ENCODE assay signal across 9 mouse cellular contexts in the genomic region with DNA sequence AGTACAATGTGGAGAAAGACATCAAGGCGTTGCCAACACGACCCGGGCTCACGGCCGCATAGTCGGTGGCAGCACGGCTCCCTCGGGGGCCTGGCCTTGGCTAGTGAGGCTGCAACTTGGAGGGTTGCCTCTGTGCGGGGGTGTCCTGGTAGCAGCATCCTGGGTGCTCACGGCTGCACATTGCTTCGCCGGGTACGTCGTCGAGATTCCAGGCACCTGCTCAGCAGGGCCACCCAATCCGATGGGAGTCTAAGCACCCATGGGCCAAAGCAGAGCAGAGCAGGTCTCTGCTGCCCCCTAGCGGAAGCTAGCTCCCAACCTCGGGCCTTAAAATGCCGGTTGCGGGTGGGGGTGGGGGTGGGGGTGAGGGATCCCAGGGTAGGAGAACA. TPM values are rescaled to one million over a fixed set of nuclear protein-coding genes. Genes with fewer than 3 reads are reported as not detected.
DNase-seq lines count a peak whose midpoint lies in the region; ATAC-seq and TF ChIP-seq lines count a peak whose summit lies in the region.
"Had no signal": no experiment of that assay in that cellular context is flagged by ENCODE, and none has a peak within 500 bp of the region (broad histone marks: within the 10 kb centered on the region; RNA-seq: fewer than 3 reads in every experiment).

No protein-coding gene starts in this region.

- H3K9ac ChIP-seq in forebrain, embryonic 12.5 days, result no peak overlapping the region
- H3K9ac ChIP-seq in heart, postnatal 0 days (replicated peaks; ENCODE audit: low read depth, low read length), result no peak overlapping the region

- H3K27me3 ChIP-seq in E14TG2a.4 (ENCODE audit: insufficient read depth, low read length), result peaks cover 83% of the 10 kb centered on the region
- H3K27me3 ChIP-seq in forebrain, embryonic 12.5 days, result peaks cover 86% of the 10 kb centered on the region
- peaks cover 58% of the 10 kb centered on the region for H3K27me3 ChIP-seq in heart, postnatal 0 days (ENCODE audit: control insufficient read depth, insufficient read depth, low read length)

- no peak for TF ChIP-seq POLR2A in olfactory bulb, adult 2 months (IDR thresholded peaks at IDR 0.05; ENCODE audit: insufficient read depth, low read depth, low read length)

- peak; percentile 38 for TF ChIP-seq CTCF in E14TG2a.4 (conservative IDR thresholded peaks at IDR 0.05; ENCODE audit: low read length)
- peak; percentile 69 for TF ChIP-seq CTCF in heart, postnatal 0 days (IDR thresholded peaks at IDR 0.05; ENCODE audit: low read depth)
- peak; percentile 52; the same call in 1 of the 2 replicates for TF ChIP-seq CTCF in olfactory bulb, adult 2 months (IDR thresholded peaks at IDR 0.05; ENCODE audit: insufficient read depth, low read depth, low read length)

- H3K4me3 ChIP-seq in E14TG2a.4 (replicated peaks; ENCODE audit: low read length), result peak overlapping the region; percentile 43; the same call in 1 of the 2 replicates
- H3K4me3 ChIP-seq in forebrain, embryonic 12.5 days (replicated peaks), result 0 out of 2 replicates have a peak overlapping the region, but pooled peaks have one; percentile 4
- no peak overlapping the region for H3K4me3 ChIP-seq in heart, postnatal 0 days (ENCODE audit: low read depth, low read length)
- H3K4me3 ChIP-seq in olfactory bulb, adult 2 months (ENCODE audit: insufficient read depth, low read depth, low read length), result peak overlapping the region; percentile 17; the same call in 1 of the 2 replicates

- TF ChIP-seq EP300 in heart, postnatal 0 days (IDR thresholded peaks at IDR 0.05; ENCODE audit: low read depth), result no peak

- DNase-seq in c-Kit-positive CD71-negative TER-119-negative erythroid progenitor cells, embryonic 14.5 days (ENCODE audit: low read depth), result peak; percentile 64
- peak; percentile 64 for DNase-seq in heart, postnatal 0 days (ENCODE audit: low spot score)
- peak; percentile 79 to 91 for DNase-seq in kidney, postnatal 36 days
- DNase-seq in lung, adult 18-20 months, result peak; percentile 59 to 69
- DNase-seq in testis, postnatal 10 days (ENCODE audit: low spot score), result peak; percentile 88

- ATAC-seq in forebrain, embryonic 12.5 days (ENCODE audit: low FRiP score), result peak; percentile 18; the same call in 1 of the 2 replicates
- peak; percentile 65; the same call in 1 of the 2 replicates for ATAC-seq in heart, postnatal 0 days (ENCODE audit: insufficient read depth, low read depth)

- 12% methylated on average over 20 of the region's 20 CpGs for whole genome bisulfite sequencing in forebrain, embryonic 12.5 days
- WGBS in heart, postnatal 0 days, result 10% methylated on average over 20 of the region's 20 CpGs
- 8% methylated on average over 20 of the region's 20 CpGs for WGBS in olfactory bulb, adult 2 months

- H3K36me3 ChIP-seq in E14TG2a.4 (ENCODE audit: insufficient read depth, low read length), result no peaks in the 10 kb centered on the region
- no peaks in the 10 kb centered on the region for H3K36me3 ChIP-seq in forebrain, embryonic 12.5 days (replicated peaks)
- no peaks in the 10 kb centered on the region for H3K36me3 ChIP-seq in heart, postnatal 0 days (replicated peaks; ENCODE audit: control insufficient read depth, insufficient read depth, low read length)

- no peak overlapping the region for H3K27ac ChIP-seq in forebrain, embryonic 12.5 days
- no peak overlapping the region for H3K27ac ChIP-seq in heart, postnatal 0 days (ENCODE audit: low read depth)
- no peak overlapping the region for H3K27ac ChIP-seq in olfactory bulb, adult 2 months (ENCODE audit: insufficient read depth, low read depth, low read length)

- peak overlapping the region; percentile 38 for H3K4me2 ChIP-seq in forebrain, embryonic 12.5 days
- H3K4me2 ChIP-seq in heart, postnatal 0 days (ENCODE audit: low read depth, low read length), result no peak overlapping the region

- H3K4me1 ChIP-seq in E14TG2a.4 (replicated peaks; ENCODE audit: low read depth, low read length), result peaks cover 52% of the 10 kb centered on the region
- peaks cover 21% of the 10 kb centered on the region for H3K4me1 ChIP-seq in forebrain, embryonic 12.5 days
- H3K4me1 ChIP-seq in heart, postnatal 0 days (ENCODE audit: control insufficient read depth, insufficient read depth), result no peaks in the 10 kb centered on the region
- H3K4me1 ChIP-seq in olfactory bulb, adult 2 months (ENCODE audit: control insufficient read depth, insufficient read depth, low read length), result peaks cover 29% of the 10 kb centered on the region

- H3K9me3 ChIP-seq in E14TG2a.4 (ENCODE audit: low read length), result no peaks in the 10 kb centered on the region
- no peaks in the 10 kb centered on the region for H3K9me3 ChIP-seq in forebrain, embryonic 12.5 days
- H3K9me3 ChIP-seq in heart, postnatal 0 days (replicated peaks; ENCODE audit: control insufficient read depth, low read length), result no peaks in the 10 kb centered on the region

RNA-seq across cellular contexts. Expression of a gene that starts 1.6 kb away (rescaled TPM):
- not detected in 2 replicates for polyA plus RNA-seq in forebrain, embryonic 12.5 days (2016; fragmentation: Nextera tagmentation; extraction: Ambion mirVana)
- 1.4 TPM in 1 of 2 replicates, not detected in the other for total RNA-seq in heart, postnatal 0 days (2014; rRNA removed; ENCODE audit: low replicate concordance)
- not detected in 2 replicates for polyA plus RNA-seq in heart, postnatal 0 days (2015; fragmentation: Nextera tagmentation; extraction: Ambion mirVana)
- not detected in 2 replicates for polyA plus RNA-seq in olfactory bulb, adult 2 months (2012; ENCODE audit: insufficient read depth, insufficient read length, low replicate concordance, missing spikeins)

RNA-seq across cellular contexts. Expression of a gene that starts 5.7 kb away (rescaled TPM):
- 0.10 TPM in 1 of 2 replicates, not detected in the other for polyA plus RNA-seq in forebrain, embryonic 12.5 days (2016; fragmentation: Nextera tagmentation; extraction: Ambion mirVana)
- total RNA-seq in heart, postnatal 0 days (2014; rRNA removed; ENCODE audit: low replicate concordance), result 0.31 TPM in 1 of 2 replicates, not detected in the other
- polyA plus RNA-seq in heart, postnatal 0 days (2015; fragmentation: Nextera tagmentation; extraction: Ambion mirVana), result not detected in 2 replicates
- not detected in 2 replicates for polyA plus RNA-seq in olfactory bulb, adult 2 months (2012; ENCODE audit: insufficient read depth, insufficient read length, low replicate concordance, missing spikeins)
- polyA plus RNA-seq: frontal cortex, adult 2 months had no signal

RNA-seq across cellular contexts. Expression of a gene that starts 19.7 kb away (rescaled TPM):
- not detected in 2 replicates for polyA plus RNA-seq in forebrain, embryonic 12.5 days (2016; fragmentation: Nextera tagmentation; extraction: Ambion mirVana)
- total RNA-seq in heart, postnatal 0 days (2014; rRNA removed; ENCODE audit: low replicate concordance), result 1.5 TPM in 1 of 2 replicates, not detected in the other
- polyA plus RNA-seq in heart, postnatal 0 days (2015; fragmentation: Nextera tagmentation; extraction: Ambion mirVana), result 0.05 and 0.25 TPM in 2 replicates
- polyA plus RNA-seq in olfactory bulb, adult 2 months (2012; ENCODE audit: insufficient read depth, insufficient read length, low replicate concordance, missing spikeins), result not detected in 2 replicates
- polyA plus RNA-seq: frontal cortex, adult 2 months had no signal

RNA-seq across cellular contexts. Expression of a gene that starts 28.4 kb away (rescaled TPM):
- polyA plus RNA-seq in forebrain, embryonic 12.5 days (2016; fragmentation: Nextera tagmentation; extraction: Ambion mirVana), result 18.3 and 23.2 TPM in 2 replicates
- total RNA-seq in heart, postnatal 0 days (2014; rRNA removed; ENCODE audit: low replicate concordance), result 0.46 and 2.2 TPM in 2 replicates
- 0.41 and 0.55 TPM in 2 replicates for polyA plus RNA-seq in heart, postnatal 0 days (2015; fragmentation: Nextera tagmentation; extraction: Ambion mirVana)
- not detected in 2 replicates for polyA plus RNA-seq in olfactory bulb, adult 2 months (2012; ENCODE audit: insufficient read depth, insufficient read length, low replicate concordance, missing spikeins)

RNA-seq across cellular contexts. Expression of a gene that starts 29.0 kb away (rescaled TPM):
- 134 and 137 TPM in 2 replicates for polyA plus RNA-seq in forebrain, embryonic 12.5 days (2016; fragmentation: Nextera tagmentation; extraction: Ambion mirVana)
- 54.9 and 56.2 TPM in 2 replicates for total RNA-seq in heart, postnatal 0 days (2014; rRNA removed; ENCODE audit: low replicate concordance)
- polyA plus RNA-seq in heart, postnatal 0 days (2015; fragmentation: Nextera tagmentation; extraction: Ambion mirVana), result 76.2 and 80.9 TPM in 2 replicates
- polyA plus RNA-seq in olfactory bulb, adult 2 months (2012; ENCODE audit: insufficient read depth, insufficient read length, low replicate concordance, missing spikeins), result not detected in 2 replicates
